Mouse (Mus musculus) NIH3T3 (cell line): ENCODE data around the gene Slc45a3.
A peak's percentile ranks its signal among the peaks of the same experiment; 100 is the strongest.

Experiments used
- DNase-seq: peaks from one replicate; pipeline ENCODE4 v3.0.0-alpha.2; 2012; ENCODE audit warnings: low read depth

The Slc45a3 gene

DNA sequence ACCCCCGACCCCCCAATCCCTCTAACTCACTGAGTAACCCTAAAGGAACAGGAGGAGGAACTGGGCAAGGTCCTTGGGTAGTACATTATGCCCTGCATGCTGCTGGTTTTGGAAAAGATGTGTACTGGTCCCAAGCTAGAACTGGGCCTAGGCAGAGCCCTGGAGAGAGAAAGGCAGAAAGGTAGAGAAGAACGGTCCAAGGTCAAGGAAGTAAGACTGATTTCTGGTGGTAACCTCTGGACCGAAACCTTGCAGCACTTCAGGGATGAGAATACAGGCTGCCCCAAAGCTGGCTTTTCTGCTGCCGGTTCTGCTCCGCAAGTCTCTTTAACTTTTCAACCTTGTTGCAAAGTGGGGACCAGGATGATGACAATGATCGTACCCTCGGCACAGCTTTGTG lies 1.8 kb downstream of the Slc45a3 start:
- DNase-seq, result no peak

DNA sequence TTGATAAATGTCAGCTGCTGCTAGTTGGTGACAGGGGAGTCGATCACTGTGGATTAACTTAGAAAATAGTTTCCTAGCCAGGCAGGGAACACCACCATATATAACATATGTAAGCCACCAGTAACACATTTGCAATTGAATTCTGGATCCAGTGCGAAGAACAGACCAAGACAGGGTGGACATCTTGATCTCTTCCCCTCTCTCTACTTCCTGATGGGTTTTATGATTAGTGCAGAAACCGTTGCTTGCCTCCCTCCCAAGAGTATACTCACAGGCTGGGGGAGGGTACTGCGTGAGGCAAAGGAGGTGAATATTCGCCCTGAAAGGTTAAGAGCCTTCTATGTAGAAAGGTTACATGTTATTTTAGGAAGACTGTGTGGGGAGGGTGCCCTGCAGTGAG lies 3.1 kb downstream of the Slc45a3 start:
- DNase-seq, result no peak

DNA sequence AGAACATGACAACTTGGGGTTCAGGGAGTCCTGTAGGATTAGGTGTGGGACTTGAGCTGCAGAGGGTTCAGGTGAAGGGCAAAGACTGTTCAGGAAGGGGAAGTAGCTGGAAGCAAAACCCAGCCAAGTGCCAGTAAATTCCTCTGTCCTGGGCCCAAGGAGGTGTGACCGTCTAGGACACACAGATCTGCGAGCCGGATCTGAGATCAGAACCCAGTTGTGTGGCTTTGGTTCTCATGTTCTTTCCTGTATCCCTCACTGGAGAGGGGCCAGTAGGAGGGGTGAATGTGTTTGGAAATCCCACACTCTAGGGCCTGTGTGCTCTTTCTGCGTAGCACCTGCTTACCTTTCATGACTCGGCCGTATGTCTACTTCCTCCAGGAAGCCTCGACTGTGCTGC lies 4.6 kb downstream of the Slc45a3 start:
- no peak for DNase-seq

DNA sequence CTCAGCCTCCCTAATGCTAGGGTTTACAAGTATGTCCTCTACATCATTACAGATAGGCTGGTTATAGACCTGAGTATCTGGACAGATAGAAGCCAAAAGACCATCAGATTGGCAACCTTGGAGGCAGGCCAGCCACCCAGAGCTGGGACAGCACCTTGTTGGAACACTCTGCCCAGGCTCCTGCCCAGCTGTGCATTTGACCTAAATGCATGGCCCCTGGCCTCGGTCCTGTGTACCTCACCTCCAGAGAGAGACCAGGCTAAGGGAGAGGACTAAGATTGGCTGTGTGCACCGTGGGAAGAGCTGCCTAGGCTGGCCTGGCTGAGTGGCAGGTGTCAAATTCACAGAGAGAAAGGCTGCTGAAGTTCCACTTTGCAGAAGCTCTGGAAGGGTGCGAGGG lies 5.8 kb downstream of the Slc45a3 start:
- no peak for DNase-seq

DNA sequence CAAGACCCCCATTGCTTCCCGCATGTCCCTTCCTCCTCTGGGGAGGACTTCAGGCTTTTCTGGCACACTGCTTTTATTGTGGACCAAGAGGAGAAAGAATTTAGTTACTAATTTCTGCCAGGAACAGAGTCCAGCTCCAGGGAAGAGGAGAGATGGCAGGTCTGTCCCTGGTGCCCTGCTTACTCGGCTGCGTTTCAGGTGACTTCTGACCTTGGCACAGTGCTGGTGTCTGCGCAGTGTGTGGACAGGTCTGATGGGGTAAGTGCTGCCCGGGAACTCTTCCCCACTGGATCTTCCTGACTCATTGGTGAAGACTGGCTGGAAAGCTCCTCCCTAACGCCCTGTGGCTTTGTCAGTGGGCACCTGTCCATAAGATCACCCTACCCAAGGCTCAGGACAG lies 6.2 kb downstream of the Slc45a3 start:
- DNase-seq, result no peak

DNA sequence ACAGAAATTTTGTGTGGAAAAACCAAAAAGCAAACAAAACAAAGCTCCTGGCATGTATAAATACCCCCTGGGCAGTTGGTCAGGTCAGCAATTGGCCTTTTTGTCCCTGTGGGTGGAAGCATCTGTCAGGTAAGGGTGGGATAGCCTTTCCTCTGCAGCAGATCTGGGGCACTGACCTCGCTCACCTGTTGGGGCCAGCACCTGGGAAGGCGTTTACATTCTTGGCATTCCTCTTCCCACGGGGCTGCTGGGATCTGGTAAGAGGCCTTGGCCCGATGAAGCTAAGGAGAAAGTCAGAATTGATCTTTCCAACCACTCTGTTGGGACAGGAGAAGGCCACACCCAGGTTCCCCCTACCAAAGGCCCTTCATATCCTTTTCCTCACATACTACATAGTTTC lies 7.1 kb downstream of the Slc45a3 start:
- no peak for DNase-seq

DNA sequence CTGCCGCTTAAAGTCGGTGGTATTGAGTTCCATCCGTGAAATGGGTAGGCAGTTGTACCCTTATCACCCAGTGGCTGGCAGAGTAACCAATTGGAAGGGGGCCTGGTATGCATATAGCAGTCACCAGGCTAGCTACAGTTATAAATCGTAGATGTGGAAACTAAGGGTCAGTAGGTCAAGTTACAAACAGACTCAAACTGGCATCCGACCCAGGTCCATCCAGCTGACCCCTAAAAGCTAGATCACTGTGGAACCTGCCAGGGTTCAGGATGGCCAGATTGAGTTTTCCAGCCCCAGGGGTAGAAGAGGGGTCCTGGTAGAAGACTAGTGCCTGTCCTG lies 7.5 kb downstream of the Slc45a3 start:
- DNase-seq, result no peak

DNA sequence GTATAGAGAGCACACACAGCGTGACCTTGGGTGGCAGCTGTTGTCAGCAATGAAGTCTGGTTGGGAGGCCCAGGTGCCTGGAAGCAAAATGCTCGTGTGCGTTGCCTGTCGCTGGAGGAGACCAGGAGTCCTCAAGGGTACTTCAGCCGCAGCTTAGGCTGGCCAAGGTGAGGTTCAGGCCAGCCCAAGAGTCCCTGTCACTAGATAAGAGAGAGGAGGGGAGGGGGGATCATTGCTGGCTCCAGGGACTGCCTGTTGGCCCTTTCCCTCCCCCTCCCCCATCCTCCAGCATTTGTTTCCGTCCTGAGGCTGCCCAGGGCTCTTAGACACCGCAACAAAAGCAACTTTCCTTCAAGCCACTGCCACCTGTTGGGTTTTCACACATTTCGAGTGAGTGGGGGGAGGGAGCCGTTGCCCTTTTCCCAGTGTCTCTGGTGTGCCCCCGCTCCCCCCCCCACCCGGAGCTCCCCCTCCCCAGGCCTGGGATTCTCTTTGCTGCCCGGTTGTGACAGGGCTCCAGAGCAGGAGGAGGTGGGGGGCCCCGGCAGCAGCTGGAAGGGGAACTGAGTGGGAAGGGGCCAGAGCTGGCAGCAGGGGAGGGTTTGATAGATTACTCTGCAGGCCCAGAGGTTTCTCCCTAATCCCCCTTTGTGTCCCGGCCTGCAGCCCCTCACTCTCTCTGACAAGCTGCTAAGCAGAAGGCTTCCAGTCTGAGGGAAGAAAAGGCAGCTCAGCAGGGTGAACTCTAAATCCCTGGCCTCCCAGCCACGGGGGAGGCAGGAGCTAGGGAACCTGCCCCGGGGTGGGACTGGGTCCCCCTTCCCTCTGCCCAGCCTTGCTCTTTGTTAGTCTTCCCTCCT lies 8.1 kb downstream of the Slc45a3 start:
- no peak for DNase-seq

DNA sequence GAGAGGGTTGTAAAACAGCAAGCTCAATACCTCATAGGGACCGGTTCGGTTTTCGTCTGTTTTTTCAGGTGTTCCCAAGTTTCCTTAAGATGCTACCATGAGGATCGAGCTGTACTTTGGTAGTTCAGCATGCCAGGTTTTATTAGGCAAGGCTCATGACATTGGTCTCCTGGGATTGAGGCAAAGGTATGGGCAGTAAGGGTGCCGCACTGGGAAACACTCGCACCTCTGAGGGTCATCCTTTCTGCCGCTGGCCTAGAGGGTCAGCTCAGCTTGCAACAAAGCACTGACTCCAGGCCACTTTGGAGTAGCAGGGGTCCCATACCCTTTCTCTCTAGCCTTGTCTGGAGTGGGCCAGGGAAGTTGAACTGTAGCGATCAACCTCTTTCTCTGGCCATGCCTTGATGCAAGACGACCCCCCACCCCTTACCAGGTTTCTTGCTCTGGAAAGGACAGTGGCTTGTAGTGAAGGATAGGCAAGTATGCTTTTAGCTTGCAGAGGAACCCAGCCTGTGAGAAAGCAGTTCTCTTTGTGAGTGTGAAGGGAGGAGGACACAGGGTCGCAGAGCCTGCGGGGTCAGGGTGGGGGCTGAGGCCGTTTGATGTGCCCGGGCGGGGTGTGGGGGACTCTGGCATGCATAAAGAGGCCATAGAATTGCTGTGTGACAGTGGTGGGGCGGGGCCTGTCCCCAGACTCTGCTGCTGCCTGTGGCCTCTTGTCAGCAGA lies 9.2 kb downstream of the Slc45a3 start:
- DNase-seq, result no peak

DNA sequence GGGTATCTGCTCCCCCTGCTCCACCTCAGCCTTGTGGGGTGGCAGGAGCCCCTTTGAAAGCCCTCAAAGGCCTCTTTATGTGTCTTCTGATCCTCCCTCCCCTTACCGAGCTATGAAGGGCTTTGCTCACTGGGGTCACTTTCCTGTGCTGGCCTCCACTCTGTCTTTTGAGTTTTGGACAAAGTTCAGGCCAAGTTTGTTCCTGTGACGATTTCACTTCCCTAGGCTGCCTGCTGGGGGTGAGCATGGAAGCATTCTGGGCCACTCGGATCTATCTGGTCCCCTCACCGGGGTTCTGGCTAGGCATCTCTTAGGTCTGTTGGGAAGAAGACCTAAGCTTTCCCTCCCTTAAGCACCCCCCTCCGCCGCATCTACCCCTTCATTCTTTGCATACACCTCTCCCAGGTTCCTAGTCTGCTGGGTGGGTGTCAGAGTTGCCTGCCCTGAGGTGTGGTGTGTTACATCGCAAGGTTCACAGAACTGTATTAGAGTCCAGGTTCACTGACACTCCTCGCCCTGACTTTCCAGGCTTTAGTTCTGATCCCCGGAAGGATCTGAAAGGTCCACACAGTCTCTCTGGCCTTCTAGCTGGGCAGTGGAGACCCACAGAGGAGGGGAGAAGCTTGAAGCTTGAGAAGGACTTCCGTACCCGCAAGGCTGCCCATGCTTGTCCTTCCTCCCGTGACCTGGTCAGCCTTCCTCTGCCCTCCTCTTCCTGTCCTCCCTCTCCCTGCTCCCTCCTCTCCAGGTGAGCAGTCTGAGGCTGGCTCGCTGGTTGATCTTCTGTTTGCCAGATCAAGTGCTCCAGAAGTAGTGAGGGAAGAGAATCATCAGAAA lies 9.9 kb downstream of the Slc45a3 start:
- no peak for DNase-seq

DNA sequence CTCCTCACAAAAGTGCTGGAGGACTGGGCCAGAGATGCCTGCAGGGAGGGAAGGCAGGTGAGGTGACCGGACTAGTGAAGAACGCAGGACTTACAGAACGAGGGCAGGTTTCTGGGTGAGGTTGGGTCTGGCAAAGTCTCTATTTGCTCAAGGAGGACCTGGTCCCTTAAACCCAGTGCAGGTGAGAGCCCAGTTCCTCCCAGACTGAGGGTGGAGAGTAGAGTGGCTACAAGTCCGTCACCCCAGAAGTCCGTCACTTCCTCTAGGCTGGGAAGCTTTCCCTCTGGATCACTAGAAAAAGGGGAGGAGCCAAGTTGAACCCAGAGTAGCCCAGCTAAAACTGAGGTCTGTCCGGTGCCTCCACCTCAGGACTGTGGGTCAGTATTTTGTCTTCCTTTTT lies 11.2 kb downstream of the Slc45a3 start:
- no peak for DNase-seq

DNA sequence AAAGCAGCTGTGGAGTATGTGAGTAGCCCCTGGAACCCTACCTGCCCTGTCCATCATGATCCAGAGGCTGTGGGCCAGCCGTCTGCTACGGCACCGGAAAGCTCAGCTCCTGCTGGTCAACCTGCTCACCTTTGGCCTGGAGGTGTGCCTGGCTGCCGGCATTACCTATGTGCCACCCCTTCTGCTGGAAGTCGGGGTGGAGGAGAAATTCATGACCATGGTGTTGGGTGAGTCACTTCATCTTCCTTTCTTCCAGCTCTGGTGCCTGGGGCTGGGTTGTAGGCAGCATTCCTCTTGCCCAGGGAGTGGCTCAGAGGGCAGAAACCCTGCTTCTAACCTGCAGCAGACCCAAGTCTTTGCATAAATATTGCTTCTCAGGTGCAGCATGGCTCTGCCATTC lies 14.1 kb downstream of the Slc45a3 start:
- DNase-seq, result no peak

DNA sequence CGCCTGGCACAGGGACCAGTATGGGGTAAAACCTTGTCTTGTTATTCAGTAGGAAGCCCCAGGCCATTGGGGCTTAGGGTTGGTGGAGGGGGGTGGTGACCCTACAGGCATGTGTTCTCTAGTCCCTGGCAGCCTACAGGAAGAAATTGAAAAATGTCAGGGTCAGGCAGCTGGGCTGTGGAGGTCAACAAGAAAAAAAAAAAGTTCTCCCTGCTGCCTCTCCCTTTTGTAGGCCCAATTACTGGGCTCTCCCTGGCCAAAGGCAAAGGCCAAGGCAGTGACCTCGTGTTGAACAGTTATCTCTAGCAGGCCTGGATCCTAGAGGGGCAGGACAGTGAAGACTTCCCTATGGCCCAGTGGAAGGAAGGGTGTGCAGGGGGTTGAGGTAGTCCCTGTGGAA lies 17.7 kb downstream of the Slc45a3 start:
- DNase-seq, result no peak

DNA sequence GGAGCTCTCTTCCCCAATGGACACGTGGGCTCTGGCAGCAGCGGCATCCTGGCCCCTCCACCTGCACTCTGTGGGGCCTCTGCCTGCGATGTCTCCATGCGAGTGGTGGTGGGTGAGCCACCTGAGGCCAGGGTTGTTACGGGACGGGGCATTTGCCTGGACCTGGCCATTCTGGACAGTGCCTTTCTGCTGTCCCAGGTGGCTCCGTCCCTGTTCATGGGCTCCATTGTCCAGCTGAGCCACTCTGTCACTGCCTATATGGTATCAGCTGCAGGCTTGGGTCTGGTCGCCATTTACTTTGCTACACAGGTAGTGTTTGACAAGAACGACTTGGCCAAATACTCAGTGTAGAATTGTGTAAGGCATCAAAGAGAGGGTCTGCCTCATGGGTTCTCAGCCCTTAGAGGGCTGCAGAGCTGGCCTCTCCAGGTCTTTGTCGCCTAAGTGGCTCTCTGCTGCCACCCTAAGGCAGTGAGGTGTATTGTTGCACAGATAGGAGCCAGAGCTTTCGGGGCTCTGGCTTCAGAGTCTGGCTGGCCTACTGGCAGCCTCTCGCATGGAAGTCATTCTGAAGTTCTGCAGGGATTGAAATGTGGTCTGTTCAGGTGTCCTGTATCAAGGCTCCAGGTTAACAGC lies 18.7 kb downstream of the Slc45a3 start:
- peak; percentile 90 for DNase-seq

DNA sequence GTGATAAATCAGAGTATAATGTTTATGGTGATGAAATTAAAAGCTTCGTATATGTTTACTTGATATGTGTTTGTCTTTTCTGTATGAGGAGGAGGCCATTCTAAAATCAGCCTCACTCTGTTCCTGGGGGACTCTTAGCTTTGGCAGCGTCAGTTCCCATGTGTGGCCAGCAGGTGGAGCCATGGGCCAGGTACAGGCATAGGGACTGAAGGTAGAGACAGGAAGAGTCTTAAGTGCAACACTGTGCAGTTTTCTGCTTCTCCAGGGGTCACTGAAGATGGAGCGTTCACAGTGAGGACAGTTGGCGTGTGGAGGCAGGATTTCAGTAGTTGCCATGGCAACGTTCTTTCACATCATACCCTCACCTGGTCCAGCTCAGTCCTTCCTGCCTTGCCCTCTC lies 20.1 kb downstream of the Slc45a3 start:
- peak; percentile 87 for DNase-seq

DNA sequence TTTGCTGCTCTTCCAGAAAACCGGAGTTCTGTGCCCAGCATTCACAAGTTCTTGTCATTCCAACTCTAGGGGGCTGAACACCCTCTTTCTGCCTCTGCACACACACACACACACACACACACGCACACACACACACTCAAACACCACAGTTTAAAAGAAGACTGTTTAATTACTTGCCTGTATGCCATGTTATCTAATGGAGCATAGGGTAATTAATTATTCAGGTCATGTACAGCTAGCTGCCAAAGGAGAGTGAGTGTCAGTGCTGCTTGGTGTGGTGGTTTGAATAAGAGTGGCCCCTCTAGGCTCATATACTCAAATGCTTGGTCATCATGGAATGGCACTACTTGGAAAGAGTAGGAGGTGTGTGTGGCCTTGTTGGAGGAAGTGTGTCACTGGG lies 21.0 kb downstream of the Slc45a3 start:
- no peak for DNase-seq

DNA sequence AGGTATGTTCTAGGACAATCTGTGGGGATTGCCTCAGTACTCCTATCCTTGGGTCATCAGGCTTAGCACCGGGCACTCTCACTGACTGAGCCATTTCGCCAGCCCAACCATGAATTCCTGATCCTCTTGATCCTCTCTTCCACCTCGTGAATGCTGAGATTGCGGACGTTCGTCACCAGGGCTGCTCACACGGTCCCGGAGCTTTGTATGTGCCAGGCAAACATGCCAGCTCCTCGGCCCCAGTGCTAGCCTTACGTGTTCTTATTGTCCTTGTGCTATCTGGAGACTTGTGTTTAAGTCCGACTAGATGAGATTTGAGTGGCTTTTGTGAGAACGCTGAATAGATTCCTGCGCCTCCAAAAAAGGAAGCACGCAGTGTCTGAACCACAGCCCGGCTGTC lies 24.7 kb downstream of the Slc45a3 start:
- DNase-seq, result no peak

DNA sequence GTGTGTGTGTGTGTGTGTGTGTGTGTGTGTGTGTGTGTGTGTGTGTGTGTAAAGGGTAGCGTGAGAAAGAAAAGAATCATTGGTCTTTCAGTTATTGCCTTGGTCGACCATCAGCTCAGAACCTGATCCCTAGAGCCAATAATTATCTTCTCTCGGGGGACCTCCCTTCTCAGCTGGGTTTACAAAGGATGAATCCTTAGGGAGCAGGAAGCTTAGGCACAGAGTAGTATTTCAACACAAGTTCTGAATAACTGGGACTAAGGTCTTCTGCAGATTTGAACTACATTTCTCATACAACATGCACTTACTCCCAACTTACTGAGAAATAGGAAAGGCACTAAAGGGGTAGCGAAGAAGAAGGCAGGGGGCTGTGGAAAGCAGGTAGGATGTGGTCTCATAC lies 26.7 kb downstream of the Slc45a3 start:
- no peak for DNase-seq

DNA sequence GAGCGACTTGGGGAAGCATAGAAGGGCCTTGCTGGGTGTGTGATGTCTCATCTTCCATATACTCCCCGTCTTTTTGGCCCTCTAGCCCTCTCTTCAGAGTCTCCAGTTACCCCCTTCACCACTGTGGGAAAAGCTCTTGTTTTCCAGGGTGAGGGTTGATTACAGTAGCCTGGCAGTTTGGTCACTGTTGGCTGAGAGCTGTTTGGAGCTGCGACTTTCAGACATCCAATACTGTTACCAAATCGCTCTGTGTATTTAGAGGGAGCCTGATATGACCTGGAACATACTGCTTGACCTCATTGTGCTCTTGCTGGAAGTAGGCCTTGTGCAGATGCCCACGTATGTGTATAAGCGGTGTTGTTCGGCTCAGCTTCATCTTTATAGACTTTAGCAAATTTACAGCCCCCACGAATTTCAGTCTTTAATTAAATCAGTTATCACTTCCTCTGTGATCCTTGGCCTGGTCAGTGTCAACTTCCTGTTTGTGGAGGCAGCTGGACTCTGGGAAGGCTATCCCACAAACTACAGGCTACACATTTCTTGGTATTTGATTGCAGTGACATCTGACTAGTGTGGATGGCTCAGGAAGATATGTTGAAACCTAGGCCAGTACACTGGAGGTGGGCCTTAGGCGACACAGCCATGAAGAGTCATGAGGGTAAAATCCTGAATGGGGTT lies 27.5 kb downstream of the Slc45a3 start:
- no peak for DNase-seq

DNA sequence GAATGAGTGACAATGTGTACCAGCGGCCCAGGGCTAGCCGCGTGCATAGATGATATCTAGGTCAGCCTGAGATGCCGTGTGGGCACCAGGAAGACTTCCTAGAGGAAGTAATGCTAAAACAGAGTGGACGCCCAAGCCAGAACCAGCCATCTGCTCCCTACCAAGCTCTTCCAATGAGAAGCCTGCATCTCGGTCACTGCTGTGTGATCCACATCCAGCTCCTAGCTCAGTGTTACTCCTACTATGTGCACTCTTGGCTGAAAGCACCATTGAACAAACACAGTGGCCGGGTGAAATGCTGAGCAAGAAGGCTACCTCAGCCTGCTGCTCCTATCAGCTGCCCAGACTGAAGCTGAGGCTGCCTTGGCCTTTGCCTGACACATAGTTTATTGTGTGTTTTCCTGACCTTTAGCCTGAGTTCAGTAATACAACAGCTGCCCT lies 29.8 kb downstream of the Slc45a3 start:
- DNase-seq, result no peak

DNA sequence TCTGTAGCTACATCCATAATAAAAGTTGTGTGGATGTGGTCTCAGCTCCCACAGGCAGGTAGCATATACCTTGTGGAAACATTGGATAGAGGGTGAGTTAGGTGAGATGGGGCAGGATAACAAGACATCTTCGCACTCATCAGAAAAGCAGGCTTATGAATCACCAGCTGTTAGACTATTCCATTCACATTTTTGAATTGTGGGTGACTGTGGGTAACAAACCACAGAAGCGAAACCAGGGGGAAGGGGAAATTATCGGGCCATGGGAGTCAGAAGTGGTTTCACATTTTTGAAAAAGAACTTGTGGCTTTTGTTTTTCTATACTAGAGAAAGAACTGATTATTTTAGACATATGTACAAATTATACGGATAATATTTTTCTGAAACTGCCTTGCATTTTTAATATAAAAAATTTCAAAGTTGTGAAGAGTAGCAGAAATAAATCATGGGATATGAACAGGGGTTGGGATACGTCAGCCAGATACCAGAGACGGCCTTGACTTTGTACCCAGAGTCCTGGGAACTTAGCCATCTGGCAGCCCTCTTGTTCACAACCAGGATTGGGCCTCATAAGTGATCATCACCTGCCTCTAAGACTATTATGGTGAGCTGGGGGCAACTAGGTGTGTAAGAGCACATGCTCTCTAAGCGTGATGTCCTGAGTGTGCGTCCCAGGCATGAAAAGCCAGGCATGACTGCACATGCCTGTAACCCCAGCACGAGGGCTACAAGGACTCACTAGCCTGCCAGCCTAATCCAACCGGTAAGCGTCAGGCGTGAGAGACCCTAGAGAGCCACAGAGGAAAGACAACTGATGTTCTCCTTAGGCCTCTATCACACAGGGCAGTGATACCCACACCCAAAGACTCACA lies 30.6 kb downstream of the Slc45a3 start:
- DNase-seq, result no peak
